Mouse (Mus musculus): ENCODE data around the gene Batf. TPM values are rescaled to one million over a fixed set of nuclear protein-coding genes. Genes with fewer than 3 reads are reported as not detected.

Gene Batf
- polyA plus RNA-seq, 1 experiment from 2014 or later, result 7.6 TPM

DNA sequence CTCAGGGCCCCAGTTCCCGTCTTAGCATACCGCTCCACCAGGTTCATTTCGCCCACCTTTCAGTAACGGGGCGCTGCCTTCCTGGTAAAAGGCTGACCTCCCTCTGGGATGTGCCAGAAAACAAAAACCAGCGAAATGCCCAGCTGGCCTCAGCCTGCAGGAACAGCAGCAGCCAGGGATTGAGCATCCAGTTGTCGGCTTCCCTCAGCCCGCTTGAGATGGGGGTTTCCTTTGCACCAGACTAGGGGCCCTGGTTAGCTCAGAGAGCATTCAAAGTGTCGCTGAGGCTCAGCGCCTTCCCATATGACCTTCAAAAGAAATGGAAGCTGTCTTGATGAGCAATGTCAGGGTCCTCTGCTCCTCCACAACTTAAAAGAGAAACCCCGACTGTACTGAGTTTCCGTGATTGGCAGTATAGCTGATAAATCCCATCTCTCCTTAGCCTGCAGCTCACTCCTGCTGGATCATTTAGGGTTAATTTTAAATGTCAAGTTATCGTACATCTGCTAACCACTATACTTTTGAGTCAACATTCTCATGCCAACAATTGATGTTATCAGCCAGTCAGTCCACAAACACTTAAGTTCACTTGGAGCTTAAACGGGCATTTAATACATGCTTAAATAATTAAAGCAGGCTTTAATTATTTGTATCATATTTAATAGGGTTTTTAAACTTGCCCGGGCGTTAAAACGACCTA lies 19.5 kb downstream of the Batf start:
- Histone ChIP-seq H3K4me1 (peaks cover 27% of the 10 kb centered on the region), H3K36me3 (no peaks in the 10 kb centered on the region), H3K27me3 (peaks cover 16% of the 10 kb centered on the region), H3K4me2 (peak overlapping the region; percentile 72), H3K9me3 (no peaks in the 10 kb centered on the region), H3K4me3 (peak overlapping the region; percentile 44), H3K9ac (peak overlapping the region; percentile 62), H3K27ac (0 out of 2 replicates have a peak overlapping the region, but pooled peaks have one; percentile 16)
- ATAC-seq (ENCODE audit: insufficient number of reproducible peaks, insufficient read depth, low FRiP score, low TSS enrichment, low read depth), result no peak
- 12% methylated on average over 17 of the region's 17 CpGs for WGBS

GRCm38 (mm10) chr12:85706906-85707305 lies 20.4 kb downstream of the Batf start:
- Histone ChIP-seq H3K9ac (no peak overlapping the region), H3K27ac (no peak overlapping the region), H3K27me3 (peaks cover 16% of the 10 kb centered on the region), H3K36me3 (no peaks in the 10 kb centered on the region), H3K4me3 (no peak overlapping the region), H3K4me2 (0 out of 2 replicates have a peak overlapping the region, but pooled peaks have one; percentile 11), H3K9me3 (no peaks in the 10 kb centered on the region), H3K4me1 (peaks cover 27% of the 10 kb centered on the region)
- 73% methylated on average over 4 of the region's 4 CpGs for WGBS
- no peak for ATAC-seq (ENCODE audit: insufficient number of reproducible peaks, insufficient read depth, low FRiP score, low TSS enrichment, low read depth)

GRCm38 (mm10) chr12:85707391-85707790 lies 20.9 kb downstream of the Batf start:
- no peak overlapping the region for H3K4me2 ChIP-seq
- H3K4me3 ChIP-seq, result no peak overlapping the region
- peaks cover 27% of the 10 kb centered on the region for H3K4me1 ChIP-seq
- H3K9me3 ChIP-seq, result no peaks in the 10 kb centered on the region
- WGBS, result 89% methylated on average over 11 of the region's 11 CpGs
- H3K36me3 ChIP-seq, result no peaks in the 10 kb centered on the region
- no peak overlapping the region for H3K27ac ChIP-seq
- no peak for ATAC-seq (ENCODE audit: insufficient number of reproducible peaks, insufficient read depth, low FRiP score, low TSS enrichment, low read depth)
- H3K27me3 ChIP-seq, result peaks cover 16% of the 10 kb centered on the region
- no peak overlapping the region for H3K9ac ChIP-seq

- no peak overlapping the region for H3K4me2 ChIP-seq
- no peak for ATAC-seq (ENCODE audit: insufficient number of reproducible peaks, insufficient read depth, low FRiP score, low TSS enrichment, low read depth)
- 87% methylated on average over 12 of the region's 12 CpGs for WGBS
- H3K27me3 ChIP-seq, result peaks cover 16% of the 10 kb centered on the region
- no peaks in the 10 kb centered on the region for H3K36me3 ChIP-seq
- no peak overlapping the region for H3K9ac ChIP-seq
- no peaks in the 10 kb centered on the region for H3K9me3 ChIP-seq
- H3K4me1 ChIP-seq, result peaks cover 27% of the 10 kb centered on the region
- H3K27ac ChIP-seq, result no peak overlapping the region
- H3K4me3 ChIP-seq, result no peak overlapping the region
These were observed 22.1 kb downstream of the Batf start for GRCm38 (mm10) chr12:85708556-85708955.

DNA sequence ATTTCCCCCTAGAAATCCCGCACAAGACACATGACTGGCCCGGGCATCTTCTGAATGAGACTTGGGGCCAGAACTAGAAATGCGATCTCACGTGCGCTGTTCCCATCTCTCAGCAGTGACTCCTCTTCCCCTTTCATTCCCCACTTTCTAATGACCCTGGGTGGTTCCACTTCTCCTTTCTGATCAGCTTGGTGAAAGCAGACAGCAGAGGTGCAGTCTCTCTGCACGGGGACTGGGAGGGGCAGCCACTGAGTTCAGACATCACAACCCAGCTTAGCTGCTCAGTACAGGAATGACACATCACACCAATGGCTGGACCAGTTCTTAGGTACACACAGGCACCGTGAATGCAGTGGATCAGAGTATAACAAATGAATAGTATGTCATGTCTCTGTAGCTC lies 24.2 kb downstream of the Batf start:
- no peak for ATAC-seq (ENCODE audit: insufficient number of reproducible peaks, insufficient read depth, low FRiP score, low TSS enrichment, low read depth)
- Histone ChIP-seq H3K9me3 (no peaks in the 10 kb centered on the region), H3K4me3 (no peak overlapping the region), H3K27me3 (peaks cover 16% of the 10 kb centered on the region), H3K4me2 (no peak overlapping the region), H3K36me3 (no peaks in the 10 kb centered on the region), H3K27ac (no peak overlapping the region), H3K4me1 (peaks cover 12% of the 10 kb centered on the region), H3K9ac (no peak overlapping the region)
- 76% methylated on average over 7 of the region's 7 CpGs for WGBS

DNA sequence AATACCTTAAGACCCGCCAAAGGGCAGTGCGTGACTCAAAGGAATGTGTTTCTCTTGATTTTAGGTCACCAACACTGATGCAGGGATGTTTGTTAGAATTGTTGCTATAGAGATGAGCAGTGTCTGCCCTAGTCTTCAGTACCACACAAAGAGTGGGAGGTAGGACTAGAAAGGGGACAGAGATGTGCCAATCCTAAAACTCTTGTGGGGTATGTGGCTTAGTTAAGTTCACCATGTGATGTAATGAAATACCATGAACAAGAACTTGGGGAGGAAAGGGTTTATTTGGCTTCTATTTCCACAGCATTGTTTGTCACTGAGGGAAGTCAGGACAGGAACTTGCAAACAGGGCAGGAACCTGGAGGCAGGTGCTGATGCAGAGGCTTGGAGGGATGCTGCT lies 26.1 kb downstream of the Batf start:
- Histone ChIP-seq H3K4me2 (no peak overlapping the region), H3K27me3 (peaks cover 1% of the 10 kb centered on the region; the same call in 1 of the 2 replicates), H3K4me3 (no peak overlapping the region), H3K9me3 (no peaks in the 10 kb centered on the region), H3K27ac (no peak overlapping the region), H3K4me1 (no peaks in the 10 kb centered on the region), H3K9ac (no peak overlapping the region), H3K36me3 (no peaks in the 10 kb centered on the region)
- WGBS, result 80% methylated on average over 2 of the region's 2 CpGs
- no peak for ATAC-seq (ENCODE audit: insufficient number of reproducible peaks, insufficient read depth, low FRiP score, low TSS enrichment, low read depth)

DNA sequence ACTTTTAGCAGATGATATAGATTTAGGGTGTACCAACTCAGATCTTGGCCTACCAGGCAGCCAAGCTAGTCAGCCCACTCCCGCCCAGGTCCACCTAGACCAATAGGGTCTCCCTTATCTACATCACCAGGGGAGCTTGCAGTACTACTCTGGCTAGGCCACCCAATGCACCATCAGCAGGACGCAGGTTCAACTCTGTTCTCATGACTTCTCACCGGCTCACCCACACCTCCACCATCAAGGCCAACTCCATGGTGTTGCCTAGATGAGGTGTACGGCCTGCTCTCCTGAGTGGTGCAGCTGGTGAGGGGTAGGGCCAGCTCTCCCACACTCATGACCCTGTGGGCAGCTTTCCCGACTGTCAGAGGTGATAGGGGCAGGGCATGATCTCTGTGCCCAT lies 27.7 kb downstream of the Batf start:
- 95% methylated on average over 5 of the region's 5 CpGs for WGBS

GRCm38 (mm10) chr12:85725306-85725705 lies 38.8 kb downstream of the Batf start:
- WGBS, result 83% methylated on average over 4 of the region's 4 CpGs
- H3K36me3 ChIP-seq, result no peaks in the 10 kb centered on the region
- no peak overlapping the region for H3K9ac ChIP-seq
- no peaks in the 10 kb centered on the region for H3K4me1 ChIP-seq
- H3K27ac ChIP-seq, result no peak overlapping the region
- ATAC-seq (ENCODE audit: insufficient number of reproducible peaks, insufficient read depth, low FRiP score, low TSS enrichment, low read depth), result no peak
- H3K4me2 ChIP-seq, result no peak overlapping the region
- no peak overlapping the region for H3K4me3 ChIP-seq
- H3K27me3 ChIP-seq, result no peaks in the 10 kb centered on the region; the same call in 1 of the 2 replicates
- no peaks in the 10 kb centered on the region for H3K9me3 ChIP-seq

More for the DNA sequence above, 27.7 kb downstream of the Batf start:
- no peaks in the 10 kb centered on the region for H3K4me1 ChIP-seq
- no peak for ATAC-seq (ENCODE audit: insufficient number of reproducible peaks, insufficient read depth, low FRiP score, low TSS enrichment, low read depth)
- H3K27me3 ChIP-seq, result no peaks in the 10 kb centered on the region
- H3K4me2 ChIP-seq, result no peak overlapping the region
- no peaks in the 10 kb centered on the region for H3K36me3 ChIP-seq
- no peak overlapping the region for H3K9ac ChIP-seq
- no peak overlapping the region for H3K27ac ChIP-seq
- no peak overlapping the region for H3K4me3 ChIP-seq
- H3K9me3 ChIP-seq, result no peaks in the 10 kb centered on the region

DNA sequence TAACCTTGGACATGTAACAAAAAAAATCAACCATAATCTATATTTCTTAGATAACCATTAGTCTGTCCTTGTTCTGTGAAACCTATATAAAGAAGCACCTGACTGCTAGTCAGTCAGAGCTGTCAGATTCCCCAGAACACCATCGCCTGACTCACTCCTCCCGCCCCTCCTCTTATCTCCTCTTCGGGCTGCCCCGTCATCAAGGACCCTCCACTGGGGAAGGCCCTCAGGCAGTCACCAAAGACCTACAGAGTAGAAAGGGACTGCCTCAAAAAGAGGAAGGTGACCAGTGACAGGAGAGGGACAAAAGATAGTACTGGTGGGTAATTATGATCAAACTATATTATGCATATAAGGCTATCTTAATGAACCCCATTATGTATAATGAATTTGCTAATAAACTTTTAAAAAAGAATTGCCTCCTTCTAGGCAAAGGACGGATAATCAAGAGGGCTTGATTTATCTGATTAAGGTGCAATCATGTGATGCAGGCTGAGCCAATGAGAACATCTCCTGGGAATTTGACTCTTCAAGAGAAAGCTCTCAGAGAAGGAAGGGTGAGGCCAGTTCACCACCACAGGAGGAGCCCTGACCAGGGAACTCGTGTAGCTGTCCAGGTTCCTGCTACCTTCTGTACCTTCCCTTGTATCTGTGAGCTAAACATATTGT lies 40.4 kb downstream of the Batf start:
- Histone ChIP-seq H3K27ac (no peak overlapping the region), H3K4me2 (no peak overlapping the region), H3K36me3 (no peaks in the 10 kb centered on the region), H3K9me3 (no peaks in the 10 kb centered on the region), H3K27me3 (no peaks in the 10 kb centered on the region), H3K4me1 (no peaks in the 10 kb centered on the region), H3K4me3 (no peak overlapping the region), H3K9ac (no peak overlapping the region)
- 54% methylated on average over 6 of the region's 6 CpGs for WGBS
- ATAC-seq (ENCODE audit: insufficient number of reproducible peaks, insufficient read depth, low FRiP score, low TSS enrichment, low read depth), result no peak

DNA sequence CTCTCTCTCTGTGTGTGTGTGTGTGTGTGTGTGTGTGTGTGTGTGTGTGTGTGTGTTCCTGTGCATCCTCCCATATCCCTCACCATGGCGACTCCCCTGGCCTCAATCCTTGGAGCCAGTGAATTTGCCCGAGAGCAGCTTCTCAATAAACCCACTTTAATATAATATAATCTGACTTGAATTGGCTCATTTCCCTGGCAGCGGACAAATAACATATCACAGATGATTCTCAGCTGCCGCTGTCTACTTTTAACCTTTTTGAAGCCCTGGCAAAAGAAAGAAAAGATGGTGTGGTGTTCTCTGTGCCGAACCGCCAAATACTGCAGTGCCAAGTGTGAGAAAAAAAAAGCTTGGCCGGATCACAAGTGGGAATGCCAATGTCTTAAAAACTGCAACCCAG lies 41.7 kb downstream of the Batf start:
- no peak overlapping the region for H3K27ac ChIP-seq
- H3K36me3 ChIP-seq, result no peaks in the 10 kb centered on the region
- H3K4me2 ChIP-seq, result no peak overlapping the region
- H3K9me3 ChIP-seq, result no peaks in the 10 kb centered on the region
- H3K4me3 ChIP-seq, result no peak overlapping the region
- no peaks in the 10 kb centered on the region for H3K27me3 ChIP-seq
- H3K9ac ChIP-seq, result no peak overlapping the region
- 53% methylated on average over 6 of the region's 7 CpGs for WGBS
- no peak for ATAC-seq (ENCODE audit: insufficient number of reproducible peaks, insufficient read depth, low FRiP score, low TSS enrichment, low read depth)
- no peaks in the 10 kb centered on the region for H3K4me1 ChIP-seq

- no peaks in the 10 kb centered on the region for H3K9me3 ChIP-seq
- no peaks in the 10 kb centered on the region for H3K4me1 ChIP-seq
- no peak overlapping the region for H3K4me3 ChIP-seq
- ATAC-seq (ENCODE audit: insufficient number of reproducible peaks, insufficient read depth, low FRiP score, low TSS enrichment, low read depth), result no peak
- no peak overlapping the region for H3K27ac ChIP-seq
- no peaks in the 10 kb centered on the region for H3K27me3 ChIP-seq
- H3K36me3 ChIP-seq, result no peaks in the 10 kb centered on the region
- H3K9ac ChIP-seq, result no peak overlapping the region
- no peak overlapping the region; the same call in 1 of the 2 replicates for H3K4me2 ChIP-seq
- 35% methylated on average over 17 of the region's 17 CpGs for WGBS
These were observed 42.8 kb downstream of the Batf start for GRCm38 (mm10) chr12:85729022-85729944.
